Mouse (Mus musculus) ES-Bruce4 (cell line): Measurements from ENCODE around the gene Rps6ka5. TPM values are rescaled to one million over a fixed set of nuclear protein-coding genes. Genes with fewer than 3 reads are reported as not detected.

Source experiments
- H3K27ac ChIP-seq: 2 replicates; pipeline ENCODE4 v1.5.1; 2012; ENCODE audit warnings: low read length, inconsistent platforms; ENCODE audit not compliant: insufficient read depth
- H3K27me3 ChIP-seq: 2 replicates; pipeline ENCODE4 v1.6.1; 2012; ENCODE audit warnings: mild to moderate bottlenecking, low read length, inconsistent platforms; ENCODE audit not compliant: control insufficient read depth, poor library complexity, insufficient read depth, severe bottlenecking
- H3K36me3 ChIP-seq: 2 replicates; pipeline ENCODE4 v1.6.1; 2012; ENCODE audit warnings: inconsistent platforms, mild to moderate bottlenecking, low read length, moderate library complexity; ENCODE audit not compliant: control insufficient read depth, poor library complexity, insufficient read depth, severe bottlenecking
- H3K4me1 ChIP-seq: one replicate; pipeline ENCODE4 v1.8.1; 2011; ENCODE audit warnings: low read length; ENCODE audit not compliant: control insufficient read depth, insufficient read depth
- H3K4me3 ChIP-seq: 2 replicates; pipeline ENCODE4 v1.5.1; 2011; ENCODE audit warnings: low read depth, mild to moderate bottlenecking, low read length
- H3K9ac ChIP-seq: 2 replicates; pipeline ENCODE4 v1.6.1; 2012; ENCODE audit warnings: low read depth, mild to moderate bottlenecking, inconsistent platforms; ENCODE audit not compliant: poor library complexity, severe bottlenecking
- H3K9me3 ChIP-seq: replicated peaks from 2 replicates; pipeline ENCODE4 v1.6.1; 2012; ENCODE audit warnings: mild to moderate bottlenecking, low read length, inconsistent platforms; ENCODE audit not compliant: control insufficient read depth, poor library complexity, insufficient read depth, severe bottlenecking
- CTCF ChIP-seq: IDR thresholded peaks from one replicate; pipeline ENCODE4 v1.8.1; 2011; ENCODE audit warnings: low read depth, low read length
- EP300 ChIP-seq: IDR thresholded peaks from 2 replicates; pipeline ENCODE4 v1.6.1; 2011; ENCODE audit warnings: low read depth, low read length; ENCODE audit not compliant: insufficient read depth
- POLR2A ChIP-seq: IDR thresholded peaks from one replicate; pipeline ENCODE4 v1.8.1; 2011; ENCODE audit warnings: low read length; ENCODE audit not compliant: insufficient read depth
- polyA plus RNA-seq: library from polyadenylated mRNA; stranded (reverse); fragments of >200 nt; gene quantifications from 2 replicates; pipeline ENCODE4 v1.2.4, GENCODE M21; 2011; ENCODE audit warnings: low read depth; ENCODE audit not compliant: missing spikeins, insufficient read depth, insufficient read length

Rps6ka5 gene
- polyA plus RNA-seq, 1 experiment = 13.2 TPM

- no peaks in the 10 kb centered on the region for H3K9me3 ChIP-seq
- H3K4me3 ChIP-seq = no peak overlapping the region
- no peak overlapping the region for H3K27ac ChIP-seq
- no peaks in the 10 kb centered on the region for H3K27me3 ChIP-seq
- H3K4me1 ChIP-seq = peaks cover 10% of the 10 kb centered on the region
- H3K9ac ChIP-seq = no peak overlapping the region
- TF ChIP-seq POLR2A (no peak), EP300 (no peak), CTCF (no peak)
- H3K36me3 ChIP-seq = no peaks in the 10 kb centered on the region
Measured at GRCm38 (mm10) chr12:100513131-100513530, 213.7 kb downstream of the Rps6ka5 start.

- TF ChIP-seq CTCF (no peak), EP300 (no peak), POLR2A (no peak)
- H3K9ac ChIP-seq = no peak overlapping the region
- H3K36me3 ChIP-seq = no peaks in the 10 kb centered on the region
- peaks cover 10% of the 10 kb centered on the region for H3K4me1 ChIP-seq
- no peak overlapping the region for H3K27ac ChIP-seq
- no peak overlapping the region for H3K4me3 ChIP-seq
- H3K9me3 ChIP-seq = no peaks in the 10 kb centered on the region
- no peaks in the 10 kb centered on the region for H3K27me3 ChIP-seq
Measured at GRCm38 (mm10) chr12:100512641-100513040, 214.1 kb downstream of the Rps6ka5 start.

- Histone ChIP-seq H3K36me3 (no peaks in the 10 kb centered on the region), H3K4me3 (no peak overlapping the region), H3K9me3 (no peaks in the 10 kb centered on the region), H3K4me1 (peaks cover 7% of the 10 kb centered on the region), H3K27ac (no peak overlapping the region), H3K9ac (no peak overlapping the region), H3K27me3 (no peaks in the 10 kb centered on the region)
- TF ChIP-seq EP300 = no peak
- no peak for TF ChIP-seq CTCF
- no peak for TF ChIP-seq POLR2A
Measured at GRCm38 (mm10) chr12:100509615-100510282, 217.0 kb downstream of the Rps6ka5 start.

DNA sequence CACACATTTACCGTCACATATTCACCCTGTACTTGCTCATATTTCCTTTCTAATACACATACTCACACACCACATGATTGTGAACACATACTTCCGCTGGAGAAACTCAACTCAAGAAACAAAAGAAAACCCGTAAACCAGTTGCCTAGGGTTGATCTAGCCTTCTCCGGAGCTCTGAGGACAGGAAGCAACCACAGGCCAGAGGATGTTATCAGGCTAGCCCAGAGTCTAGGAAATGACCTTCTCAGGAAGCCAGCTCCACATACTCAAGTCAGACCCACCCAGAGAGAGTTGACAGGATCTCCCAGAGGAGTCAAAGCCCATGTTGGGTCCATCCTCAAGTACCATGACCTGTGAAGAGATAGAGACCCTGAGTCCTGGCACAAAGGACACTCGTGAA is 218.1 kb downstream of the Rps6ka5 start:
- no peak overlapping the region for H3K9ac ChIP-seq
- no peak overlapping the region for H3K4me3 ChIP-seq
- H3K27ac ChIP-seq = no peak overlapping the region
- no peaks in the 10 kb centered on the region for H3K9me3 ChIP-seq
- peaks cover 7% of the 10 kb centered on the region for H3K4me1 ChIP-seq
- no peaks in the 10 kb centered on the region for H3K36me3 ChIP-seq
- TF ChIP-seq CTCF = no peak
- TF ChIP-seq EP300 = no peak
- no peak for TF ChIP-seq POLR2A
- H3K27me3 ChIP-seq = no peaks in the 10 kb centered on the region

DNA sequence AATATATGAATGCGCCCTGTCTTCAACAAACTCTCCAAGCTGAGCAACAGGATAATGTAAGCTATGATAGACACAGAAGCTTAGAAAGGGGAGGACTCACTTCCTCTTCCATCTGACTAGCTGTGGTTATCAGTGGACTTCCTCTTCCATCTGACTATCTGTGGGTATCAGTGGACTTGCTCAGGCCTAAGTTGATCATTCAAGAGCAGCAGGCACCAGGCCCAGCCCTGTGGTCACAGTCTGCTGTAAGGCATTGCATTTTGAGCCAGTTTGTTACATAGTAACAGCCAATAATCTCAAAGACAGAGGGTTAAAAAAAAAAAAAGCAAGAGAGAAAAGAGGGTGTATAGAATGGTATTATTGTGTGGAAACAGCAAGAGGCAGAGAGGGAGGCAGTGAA is 221.3 kb downstream of the Rps6ka5 start:
- peaks cover 10% of the 10 kb centered on the region for H3K4me1 ChIP-seq
- H3K4me3 ChIP-seq = no peak overlapping the region
- TF ChIP-seq EP300 = no peak
- no peak for TF ChIP-seq CTCF
- H3K36me3 ChIP-seq = no peaks in the 10 kb centered on the region
- H3K27me3 ChIP-seq = no peaks in the 10 kb centered on the region
- H3K27ac ChIP-seq = no peak overlapping the region
- H3K9me3 ChIP-seq = no peaks in the 10 kb centered on the region
- no peak overlapping the region for H3K9ac ChIP-seq

DNA sequence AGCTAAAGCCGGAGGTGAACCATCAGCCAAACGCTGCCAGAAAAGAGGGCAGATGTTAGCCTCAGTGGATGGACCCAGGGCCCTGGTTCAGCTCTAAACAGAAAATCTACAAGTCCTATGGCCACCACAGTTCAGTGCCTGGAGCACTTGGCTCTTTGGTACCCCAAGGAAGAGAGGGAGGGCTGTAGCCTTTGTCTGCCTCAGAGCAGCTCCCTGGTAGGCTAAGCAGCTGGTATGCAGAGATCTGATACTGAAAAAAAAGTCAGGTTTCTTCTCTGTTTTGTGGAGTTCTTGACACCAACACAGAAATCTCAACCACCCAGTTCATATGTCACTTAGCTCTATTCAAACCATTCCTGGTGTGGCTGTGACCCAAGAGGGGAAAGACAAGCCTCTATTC is 222.2 kb downstream of the Rps6ka5 start:
- Histone ChIP-seq H3K9me3 (no peaks in the 10 kb centered on the region), H3K4me3 (no peak overlapping the region), H3K9ac (no peak overlapping the region), H3K4me1 (peaks cover 7% of the 10 kb centered on the region), H3K27ac (no peak overlapping the region), H3K36me3 (no peaks in the 10 kb centered on the region), H3K27me3 (no peaks in the 10 kb centered on the region)
- TF ChIP-seq EP300 (no peak), POLR2A (no peak), CTCF (no peak)
